Mouse (Mus musculus): ENCODE data around the gene Inpp4b.

- no peak for TF ChIP-seq CTCF (IDR thresholded peaks at IDR 0.05; ENCODE audit: low read depth)
- no peak for TF ChIP-seq EP300 (IDR thresholded peaks at IDR 0.05; ENCODE audit: low read depth)
Observed at GRCm38 (mm10) chr8:81601136-81601535, 258.8 kb downstream of the Inpp4b start.
